Mouse (Mus musculus) embryonic facial prominence, embryonic 14.5 days (tissue): ENCODE data around the gene Ggnbp2. TPM values are rescaled to one million over a fixed set of nuclear protein-coding genes. Genes with fewer than 3 reads are reported as not detected.
A peak's percentile ranks its signal among the peaks of the same experiment; 100 is the strongest.

Source experiments
- ATAC-seq: fragments of 200-750 bp; cut with Nextera tagmentation; 2 replicates; pipeline ENCODE4 v1.8.0; 2017; ENCODE audit warnings: low read depth, moderate number of reproducible peaks, moderate TSS enrichment
- DNase-seq: peaks from one replicate; pipeline ENCODE4 v3.0.0-alpha.2; 2015; ENCODE audit warnings: low spot score
- H3K27ac ChIP-seq: fragments of 300-500 bp; sonication (generic); replicated peaks from 2 replicates; pipeline ENCODE4 v1.5.1; 2014; ENCODE audit warnings: low read depth, mild to moderate bottlenecking, low read length, moderate library complexity
- H3K27me3 ChIP-seq: fragments of 300-500 bp; sonication (generic); replicated peaks from 2 replicates; pipeline ENCODE4 v1.6.1; 2014; ENCODE audit warnings: low read length; ENCODE audit not compliant: control insufficient read depth, insufficient read depth
- H3K36me3 ChIP-seq: fragments of 300-500 bp; sonication (generic); 2 replicates; pipeline ENCODE4 v1.6.1; 2014; ENCODE audit warnings: low read length, mixed read lengths; ENCODE audit not compliant: control insufficient read depth, insufficient read depth
- H3K4me1 ChIP-seq: fragments of 300-500 bp; sonication (generic); 2 replicates; pipeline ENCODE4 v1.6.1; 2014; ENCODE audit warnings: antibody characterized with exemption, low read length; ENCODE audit not compliant: control insufficient read depth, insufficient read depth
- H3K4me2 ChIP-seq: fragments of 300-500 bp; sonication (generic); 2 replicates; pipeline ENCODE4 v1.6.1; 2014; ENCODE audit warnings: low read depth, mild to moderate bottlenecking, low read length, moderate library complexity, mixed read lengths
- H3K4me3 ChIP-seq: fragments of 300-500 bp; sonication (generic); 2 replicates; pipeline ENCODE4 v1.5.1; 2014; ENCODE audit warnings: low read depth, mild to moderate bottlenecking, low read length
- H3K9ac ChIP-seq: fragments of 300-500 bp; sonication (generic); 2 replicates; pipeline ENCODE4 v1.6.1; 2014; ENCODE audit warnings: low read depth, mild to moderate bottlenecking, low read length, moderate library complexity, mixed read lengths
- H3K9me3 ChIP-seq: fragments of 300-500 bp; sonication (generic); 2 replicates; pipeline ENCODE4 v1.6.1; 2016; ENCODE audit warnings: low read length; ENCODE audit not compliant: control insufficient read depth
- WGBS: fragments of 180-500 bp; shearing (Covaris S2); extraction: QIAGEN DNeasy Blood & Tissue Kit; methylation state at CpG from one replicate; pipeline ENCODE4 v1.1.7; 2014; 5-methylcytosine and 5-hydroxymethylcytosine counted together
- polyA plus RNA-seq: library from polyadenylated mRNA; unstranded; fragments of >200 nt; fragmentation: Nextera tagmentation; extraction: Ambion mirVana; gene quantifications from 2 replicates; pipeline ENCODE4 v1.2.1, GENCODE M21; 2014

Ggnbp2 gene
- polyA plus RNA-seq, 1 experiment from 2014 or later = 62.4 TPM

DNA sequence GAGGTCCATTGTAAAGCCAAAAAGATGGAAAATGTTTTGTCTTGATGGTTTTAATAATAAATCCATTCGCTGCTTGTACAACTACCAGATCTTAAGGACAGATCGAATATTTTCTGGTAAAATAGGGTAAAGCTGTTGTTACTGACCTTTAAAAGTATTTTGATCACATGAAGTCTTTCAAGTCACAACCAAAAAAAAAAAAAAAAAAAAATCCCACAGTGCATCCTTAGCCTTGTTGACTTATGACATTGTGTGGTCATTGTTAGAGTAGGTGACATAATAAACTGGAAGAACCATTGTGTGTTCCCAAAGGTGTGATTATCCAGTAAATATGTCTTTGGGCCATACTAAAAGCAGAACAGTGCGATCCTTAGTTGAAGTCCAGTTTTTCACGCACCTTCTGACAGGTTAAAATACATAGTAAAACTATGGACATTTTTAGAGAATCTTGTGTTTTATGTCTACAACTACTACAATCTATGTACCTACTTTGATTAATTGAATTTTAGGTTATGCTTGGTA, 992 bp upstream of the Ggnbp2 start:
- peak overlapping the region; percentile 99 for H3K27ac ChIP-seq
- 70% methylated on average over 4 of the region's 4 CpGs for WGBS
- H3K4me2 ChIP-seq = peak overlapping the region; percentile 67
- H3K9ac ChIP-seq = peak overlapping the region; percentile 95
- ATAC-seq = no peak
- H3K27me3 ChIP-seq = no peaks in the 10 kb centered on the region
- no peaks in the 10 kb centered on the region for H3K9me3 ChIP-seq
- DNase-seq = no peak
- H3K4me1 ChIP-seq = peaks cover 11% of the 10 kb centered on the region
- H3K36me3 ChIP-seq = peaks cover 6% of the 10 kb centered on the region; the same call in 1 of the 2 replicates
- H3K4me3 ChIP-seq = peak overlapping the region; percentile 84

DNA sequence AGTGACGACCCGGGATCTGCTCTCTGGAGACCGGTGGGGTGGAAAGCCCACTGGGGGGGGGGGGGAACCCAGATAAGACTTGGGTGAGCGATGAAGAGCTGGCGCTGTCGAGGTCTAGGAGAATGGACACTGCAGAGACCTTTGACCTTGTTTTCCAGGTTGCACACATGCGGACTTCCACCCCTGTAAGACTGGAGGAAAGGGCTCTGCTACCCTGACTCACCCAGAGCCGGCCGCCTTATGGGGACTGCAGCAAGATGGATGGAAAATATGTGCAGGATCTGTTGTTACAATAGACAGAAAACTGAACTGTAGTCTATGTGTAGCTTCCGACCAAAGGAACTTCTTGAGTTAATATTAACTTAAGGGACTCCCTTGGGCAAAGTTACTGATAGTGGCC, 429 bp upstream of the Ggnbp2 start:
- Histone ChIP-seq H3K9me3 (no peaks in the 10 kb centered on the region), H3K27me3 (no peaks in the 10 kb centered on the region), H3K36me3 (peaks cover 6% of the 10 kb centered on the region; the same call in 1 of the 2 replicates), H3K4me3 (peak overlapping the region; percentile 84), H3K27ac (peak overlapping the region; percentile 99), H3K4me1 (peaks cover 11% of the 10 kb centered on the region), H3K4me2 (peak overlapping the region; percentile 67), H3K9ac (peak overlapping the region; percentile 95)
- 0% methylated on average over 10 of the region's 10 CpGs for WGBS
- DNase-seq (peak; percentile 50), ATAC-seq (peak; percentile 35)

DNA sequence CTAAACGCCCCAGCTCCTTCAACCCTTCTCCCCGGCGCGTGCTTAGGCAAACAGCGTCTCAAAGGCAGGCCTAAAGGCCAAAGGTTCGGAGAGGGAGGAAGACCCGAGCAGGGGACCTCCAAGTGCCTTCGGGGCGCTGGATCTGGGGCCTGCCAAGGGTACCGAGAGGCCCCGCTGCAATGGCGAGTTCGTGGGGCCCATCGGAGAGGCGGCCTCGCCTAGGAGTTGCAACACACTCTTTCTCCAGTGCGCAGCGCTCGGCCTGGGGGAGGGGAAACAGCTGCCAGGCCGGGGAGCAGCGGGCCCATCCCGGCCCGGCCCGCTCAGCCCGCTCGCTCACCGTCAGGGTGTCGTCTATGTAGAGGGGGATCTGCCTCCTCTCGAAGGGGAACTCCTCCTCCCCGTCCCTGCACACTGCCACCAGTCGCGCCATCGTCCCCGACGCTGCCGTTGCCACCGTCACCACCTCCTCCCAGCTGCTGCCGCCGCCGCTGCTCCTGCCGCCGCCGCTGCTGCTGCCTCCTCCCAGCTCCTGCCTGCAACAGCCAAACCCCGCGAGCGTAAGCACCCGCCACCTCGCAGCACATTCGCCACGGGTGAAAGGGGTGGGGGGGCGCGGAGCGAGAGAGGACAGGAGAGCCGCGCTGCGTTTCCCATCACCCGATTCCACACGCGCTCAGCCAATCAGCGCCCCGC, 932 bp downstream of the Ggnbp2 start:
- H3K27ac ChIP-seq = peak overlapping the region; percentile 99
- H3K4me1 ChIP-seq = peaks cover 11% of the 10 kb centered on the region
- peak overlapping the region; percentile 95 for H3K9ac ChIP-seq
- H3K9me3 ChIP-seq = no peaks in the 10 kb centered on the region
- DNase-seq = peak; percentile 98
- ATAC-seq = peak; percentile 88
- peak overlapping the region; percentile 89 for H3K4me2 ChIP-seq
- peaks cover 6% of the 10 kb centered on the region; the same call in 1 of the 2 replicates for H3K36me3 ChIP-seq
- WGBS = 0% methylated on average over 19 of the region's 61 CpGs
- peak overlapping the region; percentile 84 for H3K4me3 ChIP-seq
- H3K27me3 ChIP-seq = no peaks in the 10 kb centered on the region

DNA sequence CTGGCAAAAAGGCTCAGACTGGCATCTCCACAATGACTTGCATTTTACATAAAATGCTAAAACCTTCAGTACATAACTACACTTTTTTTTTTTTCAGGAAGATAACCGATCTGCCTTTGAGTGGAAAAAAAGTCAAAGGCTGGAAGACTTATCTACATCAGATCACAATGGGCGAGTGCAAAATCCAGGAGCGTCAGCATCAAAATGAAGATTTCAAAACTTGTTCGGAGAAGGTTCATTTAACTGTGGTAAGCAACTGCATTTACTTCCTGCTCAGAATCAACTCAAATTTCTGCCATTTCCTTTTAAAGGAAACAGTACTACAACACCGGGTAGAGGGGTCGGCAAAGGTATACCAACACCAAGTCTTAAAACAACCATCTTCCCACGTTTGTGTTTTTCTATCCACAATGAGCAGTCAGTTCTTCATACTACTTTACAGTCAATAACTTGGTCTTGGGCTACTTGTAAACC, 1.8 kb downstream of the Ggnbp2 start:
- Histone ChIP-seq H3K27me3 (no peaks in the 10 kb centered on the region), H3K27ac (peak overlapping the region; percentile 99; the same call in 1 of the 2 replicates), H3K4me2 (peak overlapping the region; percentile 89), H3K9ac (peak overlapping the region; percentile 95), H3K4me1 (peaks cover 11% of the 10 kb centered on the region), H3K9me3 (no peaks in the 10 kb centered on the region), H3K36me3 (peaks cover 14% of the 10 kb centered on the region; the same call in 1 of the 2 replicates), H3K4me3 (peak overlapping the region; percentile 84)
- DNase-seq (no peak), ATAC-seq (no peak)
- 10% methylated on average over 7 of the region's 7 CpGs for WGBS

DNA sequence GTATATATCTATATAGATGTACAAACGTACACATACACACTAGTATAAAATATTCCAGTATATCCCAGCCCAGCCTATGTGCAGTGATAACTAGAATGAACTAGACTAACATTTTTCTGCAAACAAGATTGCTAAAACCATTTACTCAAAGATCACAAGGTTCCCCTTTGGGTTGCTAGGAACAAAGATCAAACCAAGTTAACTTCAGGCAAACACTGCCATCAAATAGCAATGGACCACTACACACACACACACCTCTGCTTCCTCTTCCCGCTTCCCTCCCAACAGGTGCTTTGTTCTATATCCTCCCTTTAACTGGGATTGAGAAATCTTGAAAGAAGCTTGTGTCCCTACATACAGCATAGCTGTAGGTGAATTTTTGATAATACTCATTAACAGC, 3.0 kb downstream of the Ggnbp2 start:
- ATAC-seq (no peak), DNase-seq (no peak)
- Histone ChIP-seq H3K9ac (no peak overlapping the region), H3K36me3 (peaks cover 17% of the 10 kb centered on the region; the same call in 1 of the 2 replicates), H3K4me2 (0 out of 2 replicates have a peak overlapping the region, but pooled peaks have one; percentile 3), H3K27ac (no peak overlapping the region), H3K9me3 (no peaks in the 10 kb centered on the region), H3K4me1 (peaks cover 11% of the 10 kb centered on the region), H3K27me3 (no peaks in the 10 kb centered on the region), H3K4me3 (no peak overlapping the region)
- 95% methylated on average over 2 of the region's 2 CpGs for WGBS

DNA sequence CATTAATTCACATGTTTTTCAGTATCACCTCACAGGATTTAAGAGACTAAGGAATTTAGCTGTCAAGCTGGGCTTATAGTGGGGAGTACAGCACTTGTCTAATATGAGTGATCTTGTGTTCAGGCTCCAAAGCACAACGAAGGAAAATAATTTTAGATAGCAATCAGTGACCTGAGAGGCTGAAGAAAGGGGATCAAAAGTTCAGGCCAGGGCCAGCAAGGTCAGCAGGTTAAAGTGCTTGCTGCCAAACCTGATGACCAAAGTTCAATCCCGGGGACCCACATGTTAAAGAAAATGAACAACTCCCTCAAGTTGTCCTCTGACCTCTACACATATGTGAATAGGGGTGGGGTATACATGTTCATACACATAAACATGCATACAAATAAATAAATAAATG, 5.3 kb downstream of the Ggnbp2 start:
- H3K27me3 ChIP-seq = no peaks in the 10 kb centered on the region
- no peak for DNase-seq
- peaks cover 11% of the 10 kb centered on the region for H3K4me1 ChIP-seq
- H3K9me3 ChIP-seq = no peaks in the 10 kb centered on the region
- no peak overlapping the region for H3K27ac ChIP-seq
- H3K36me3 ChIP-seq = peaks cover 34% of the 10 kb centered on the region
- no peak for ATAC-seq
- no peak overlapping the region for H3K9ac ChIP-seq
- 59% methylated on average over 2 of the region's 2 CpGs for WGBS
- no peak overlapping the region for H3K4me3 ChIP-seq
- no peak overlapping the region for H3K4me2 ChIP-seq

DNA sequence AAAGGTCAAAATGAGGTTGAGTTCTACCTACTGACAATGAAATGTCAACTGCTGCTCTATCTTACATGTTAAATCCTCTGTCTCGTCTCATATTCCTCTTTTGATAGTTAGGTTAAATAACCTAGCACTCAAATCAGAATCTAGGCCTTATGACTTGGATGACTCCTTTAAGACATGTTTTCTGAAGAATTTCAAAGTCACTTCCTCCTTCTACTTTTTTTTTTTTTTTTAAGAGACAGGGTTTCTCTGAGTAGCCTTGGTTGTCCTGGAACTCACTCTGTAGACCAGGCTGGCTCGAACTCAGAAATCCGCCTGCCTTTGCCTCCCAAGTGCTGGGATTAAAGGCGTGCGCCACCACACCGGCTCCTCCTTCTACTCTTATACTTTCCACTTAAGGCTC, 15.3 kb downstream of the Ggnbp2 start:
- Histone ChIP-seq H3K27me3 (no peaks in the 10 kb centered on the region), H3K4me2 (no peak overlapping the region), H3K4me3 (no peak overlapping the region), H3K27ac (no peak overlapping the region), H3K9me3 (no peaks in the 10 kb centered on the region), H3K4me1 (no peaks in the 10 kb centered on the region), H3K9ac (no peak overlapping the region), H3K36me3 (peaks cover 90% of the 10 kb centered on the region)
- no peak for ATAC-seq
- no peak for DNase-seq
- WGBS = 95% methylated on average over 6 of the region's 6 CpGs

DNA sequence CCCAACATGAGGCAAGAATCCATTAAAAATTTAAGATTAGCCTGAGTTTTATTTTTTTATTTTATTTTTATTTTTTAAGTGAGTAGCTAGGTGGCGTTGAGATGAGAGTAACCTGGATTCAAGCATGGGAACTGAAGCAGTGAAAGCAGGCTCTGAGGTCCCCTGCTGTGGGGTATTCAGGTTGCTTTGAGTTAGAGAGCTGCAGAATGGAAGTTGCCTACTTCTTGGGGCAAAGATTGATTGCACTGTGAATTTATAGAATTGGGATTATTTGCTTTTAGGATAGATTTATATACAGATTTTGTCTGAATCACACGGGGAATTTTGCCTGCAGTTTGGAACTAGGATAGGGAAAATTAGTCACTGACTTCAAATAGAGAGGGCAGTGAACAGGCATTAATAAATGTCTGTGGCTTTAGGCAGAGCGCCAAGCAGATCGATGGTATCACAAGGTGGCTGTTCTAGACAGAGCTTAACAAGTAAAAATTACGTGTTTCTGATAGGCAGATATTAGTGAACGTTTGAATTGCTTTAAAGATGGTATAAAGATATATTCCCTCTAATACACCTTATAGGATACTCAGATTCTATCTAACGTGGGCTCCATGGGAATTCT, 23.0 kb downstream of the Ggnbp2 start:
- ATAC-seq = no peak
- H3K36me3 ChIP-seq = peaks cover 82% of the 10 kb centered on the region

More for the DNA sequence above, 23.0 kb downstream of the Ggnbp2 start:
- 85% methylated on average over 7 of the region's 7 CpGs for WGBS
- Histone ChIP-seq H3K9me3 (no peaks in the 10 kb centered on the region), H3K27me3 (no peaks in the 10 kb centered on the region), H3K27ac (no peak overlapping the region), H3K4me3 (no peak overlapping the region), H3K4me2 (no peak overlapping the region), H3K4me1 (no peaks in the 10 kb centered on the region), H3K9ac (no peak overlapping the region)
- no peak for DNase-seq
